Mouse (Mus musculus): ENCODE measurements at regions not wholly inside any gene's neighbourhood (a gene's known extent, or its start where the extent isn't known, plus 50 kb on each side); places are given as distances from the start of the nearest gene placed in this dataset.

- TF ChIP-seq SMC3 (IDR thresholded peaks at IDR 0.05; ENCODE audit: low read depth, low read length): peak; percentile 7; the same call in 1 of the 2 replicates
- no peak for TF ChIP-seq GABPA (IDR thresholded peaks at IDR 0.05; ENCODE audit: insufficient replicate concordance, low read depth, low read length)
- no peak; the same call in 1 of the 2 replicates for TF ChIP-seq RAD21 (IDR thresholded peaks at IDR 0.05; ENCODE audit: low read depth, low read length)
- TF ChIP-seq NRF1 (IDR thresholded peaks at IDR 0.05; ENCODE audit: low read depth, low read length): no peak
- 0 out of 2 replicates have a peak, but pooled peaks have one; percentile 35 for TF ChIP-seq MAX (IDR thresholded peaks at IDR 0.05; ENCODE audit: low read length)
Observed at GRCm38 (mm10) chr16:21286099-21286498, 81.5 kb downstream of the Ephb3 start (continued).

- Histone ChIP-seq H3K79me2 (replicated peaks; ENCODE audit: control insufficient read depth, extremely low read depth, insufficient read depth, poor library complexity, severe bottlenecking) (no peaks in the 10 kb centered on the region), H3K27ac (ENCODE audit: insufficient read depth, low read depth) (no peak overlapping the region), H3K9me3 (replicated peaks; ENCODE audit: low read length) (no peaks in the 10 kb centered on the region), H3K4me1 (ENCODE audit: control insufficient read depth in 1 of 2, insufficient read depth in 2 of 2) (peaks cover 19 to 44% of the 10 kb centered on the region in 2 experiments), H3K4me2 (ENCODE audit: insufficient read depth, low read depth, poor library complexity, severe bottlenecking) (no peak overlapping the region), H3K36me3 (replicated peaks in 1 of 2; ENCODE audit: control insufficient read depth in 1 of 2, insufficient read depth in 1 of 2, low read length in 1 of 2) (no peaks in the 10 kb centered on the region), H3K27me3 (replicated peaks) (no peaks in the 10 kb centered on the region), H3K4me3 (replicated peaks in 1 of 3; ENCODE audit: low read depth in 2 of 3, low read length in 2 of 3, poor library complexity in 1 of 3) (no peak overlapping the region), H3K9ac (ENCODE audit: insufficient read depth, low read depth) (no peak overlapping the region)
- no peak for DNase-seq (ENCODE audit: extremely low read depth)
- TF ChIP-seq BHLHE40 (IDR thresholded peaks at IDR 0.05; ENCODE audit: low read depth, low read length) (no peak), SIN3A (IDR thresholded peaks at IDR 0.05; ENCODE audit: low read length) (no peak), POLR2AphosphoS2 (IDR thresholded peaks at IDR 0.05; ENCODE audit: low read depth, low read length) (no peak), KAT2A (IDR thresholded peaks at IDR 0.05; ENCODE audit: insufficient replicate concordance, low read length) (no peak), MAZ (IDR thresholded peaks at IDR 0.05; ENCODE audit: low read depth, low read length) (no peak), GABPA (IDR thresholded peaks at IDR 0.05; ENCODE audit: insufficient replicate concordance, low read depth, low read length) (no peak), CHD1 (IDR thresholded peaks at IDR 0.05; ENCODE audit: low read depth, low read length) (no peak), NRF1 (IDR thresholded peaks at IDR 0.05; ENCODE audit: low read depth, low read length) (no peak), MXI1 (IDR thresholded peaks at IDR 0.05; ENCODE audit: low read depth, low read length) (no peak), POLR2A (IDR thresholded peaks at IDR 0.05; ENCODE audit: low read depth, low read length) (no peak), SMC3 (IDR thresholded peaks at IDR 0.05; ENCODE audit: low read depth, low read length) (no peak), MAFK (IDR thresholded peaks at IDR 0.05; ENCODE audit: insufficient replicate concordance, low read length) (no peak)
- in situ Hi-C loops (cut with MboI; ENCODE audit: low pct_ligation_motif_present, low pct_unique_long_range_greater_than_20kb, low sequenced_read_pairs) (no loop called here), dilution Hi-C loops (cut with MboI; ENCODE audit: extremely low pct_ligation_motif_present, extremely low pct_unique_long_range_greater_than_20kb, low sequenced_read_pairs) (no loop called here)
Observed at GRCm38 (mm10) chr16:21289528-21289927, 85.0 kb downstream of the Ephb3 start.

- Histone ChIP-seq H3K9ac (ENCODE audit: insufficient read depth, low read depth) (no peak overlapping the region), H3K36me3 (replicated peaks in 1 of 2; ENCODE audit: control insufficient read depth in 1 of 2, insufficient read depth in 1 of 2, low read length in 1 of 2) (no peaks in the 10 kb centered on the region), H3K79me2 (replicated peaks; ENCODE audit: control insufficient read depth, extremely low read depth, insufficient read depth, poor library complexity, severe bottlenecking) (no peaks in the 10 kb centered on the region), H3K27me3 (replicated peaks) (no peaks in the 10 kb centered on the region), H3K4me3 (replicated peaks in 1 of 3; ENCODE audit: low read depth in 2 of 3, low read length in 2 of 3, poor library complexity in 1 of 3) (no peak overlapping the region), H3K9me3 (replicated peaks; ENCODE audit: low read length) (no peaks in the 10 kb centered on the region), H3K4me2 (ENCODE audit: insufficient read depth, low read depth, poor library complexity, severe bottlenecking) (no peak overlapping the region), H3K27ac (ENCODE audit: insufficient read depth, low read depth) (no peak overlapping the region), H3K4me1 (ENCODE audit: control insufficient read depth in 1 of 2, insufficient read depth in 2 of 2) (peaks cover 0 to 10% of the 10 kb centered on the region in 2 experiments; a peak in 2 of 4 replicates)
- in situ Hi-C loops (cut with MboI; ENCODE audit: low pct_ligation_motif_present, low pct_unique_long_range_greater_than_20kb, low sequenced_read_pairs): no loop called here
- TF ChIP-seq NELFE (IDR thresholded peaks at IDR 0.05; ENCODE audit: low read depth, low read length) (no peak), JUND (conservative IDR thresholded peaks at IDR 0.05; ENCODE audit: low read depth, low read length) (no peak)
- dilution Hi-C loops (cut with MboI; ENCODE audit: extremely low pct_ligation_motif_present, extremely low pct_unique_long_range_greater_than_20kb, low sequenced_read_pairs): no loop called here
- no peak for DNase-seq (ENCODE audit: extremely low read depth)
Observed at GRCm38 (mm10) chr16:21293010-21293409, 88.5 kb downstream of the Ephb3 start.

Data from CH12.LX (cell line).